Mouse (Mus musculus): ENCODE measurements around the gene Phf24. TPM values are rescaled to one million over a fixed set of nuclear protein-coding genes. Genes with fewer than 3 reads are reported as not detected.

Gene Phf24
- polyA plus RNA-seq, 1 experiment from 2014 or later = 0.31 TPM

- TF ChIP-seq EP300 (IDR thresholded peaks at IDR 0.05) (no peak), CTCF (IDR thresholded peaks at IDR 0.05) (no peak)
- Histone ChIP-seq H3K27me3 (replicated peaks; ENCODE audit: insufficient read depth, low read length) (no peaks in the 10 kb centered on the region), H3K4me3 (ENCODE audit: low read depth, low read length) (no peak overlapping the region), H3K4me1 (ENCODE audit: insufficient read depth, low read depth, low read length) (no peaks in the 10 kb centered on the region), H3K9ac (replicated peaks; ENCODE audit: low read depth) (no peak overlapping the region), H3K9me3 (ENCODE audit: low read length) (no peaks in the 10 kb centered on the region), H3K4me2 (replicated peaks; ENCODE audit: low read depth, low read length) (no peak overlapping the region), H3K36me3 (ENCODE audit: insufficient read depth, low read length) (no peaks in the 10 kb centered on the region), H3K27ac (ENCODE audit: low read length) (no peak overlapping the region)
- WGBS = 84% methylated on average over 9 of the region's 9 CpGs
- ATAC-seq (no peak), DNase-seq (ENCODE audit: low spot score) (no peak)
Measured at GRCm38 (mm10) chr4:42928952-42929351, 12.5 kb downstream of the Phf24 start.

- no peak overlapping the region for H3K4me3 ChIP-seq (ENCODE audit: low read depth, low read length)
- H3K27me3 ChIP-seq (replicated peaks; ENCODE audit: insufficient read depth, low read length) = no peaks in the 10 kb centered on the region
- 49% methylated on average over 8 of the region's 8 CpGs for WGBS
- H3K4me2 ChIP-seq (replicated peaks; ENCODE audit: low read depth, low read length) = no peak overlapping the region
- H3K36me3 ChIP-seq (ENCODE audit: insufficient read depth, low read length) = no peaks in the 10 kb centered on the region
- no peaks in the 10 kb centered on the region for H3K4me1 ChIP-seq (ENCODE audit: insufficient read depth, low read depth, low read length)
- TF ChIP-seq CTCF (IDR thresholded peaks at IDR 0.05) (no peak), EP300 (IDR thresholded peaks at IDR 0.05) (no peak)
- no peak overlapping the region for H3K9ac ChIP-seq (replicated peaks; ENCODE audit: low read depth)
- DNase-seq (ENCODE audit: low spot score) = no peak
- H3K27ac ChIP-seq (ENCODE audit: low read length) = no peak overlapping the region
- no peak for ATAC-seq
- no peaks in the 10 kb centered on the region for H3K9me3 ChIP-seq (ENCODE audit: low read length)
Measured at GRCm38 (mm10) chr4:42932229-42932969, 15.9 kb downstream of the Phf24 start.

GRCm38 (mm10) chr4:42933630-42934029, 17.2 kb downstream of the Phf24 start:
- no peak overlapping the region for H3K4me3 ChIP-seq (ENCODE audit: low read depth, low read length)
- peak; percentile 61 for DNase-seq (ENCODE audit: low spot score)
- no peak overlapping the region for H3K9ac ChIP-seq (replicated peaks; ENCODE audit: low read depth)
- ATAC-seq = peak; percentile 62
- WGBS = 5% methylated on average over 22 of the region's 22 CpGs
- no peaks in the 10 kb centered on the region for H3K4me1 ChIP-seq (ENCODE audit: insufficient read depth, low read depth, low read length)
- peak overlapping the region; percentile 17; the same call in 1 of the 2 replicates for H3K4me2 ChIP-seq (replicated peaks; ENCODE audit: low read depth, low read length)
- TF ChIP-seq EP300 (IDR thresholded peaks at IDR 0.05) = no peak
- peak; percentile 49 for TF ChIP-seq CTCF (IDR thresholded peaks at IDR 0.05)
- no peaks in the 10 kb centered on the region for H3K9me3 ChIP-seq (ENCODE audit: low read length)
- H3K36me3 ChIP-seq (ENCODE audit: insufficient read depth, low read length) = no peaks in the 10 kb centered on the region
- no peak overlapping the region for H3K27ac ChIP-seq (ENCODE audit: low read length)
- H3K27me3 ChIP-seq (replicated peaks; ENCODE audit: insufficient read depth, low read length) = no peaks in the 10 kb centered on the region

- no peak overlapping the region for H3K4me2 ChIP-seq (replicated peaks; ENCODE audit: low read depth, low read length)
- H3K9me3 ChIP-seq (ENCODE audit: low read length) = no peaks in the 10 kb centered on the region
- H3K27me3 ChIP-seq (replicated peaks; ENCODE audit: insufficient read depth, low read length) = no peaks in the 10 kb centered on the region
- ATAC-seq = no peak
- H3K4me1 ChIP-seq (ENCODE audit: insufficient read depth, low read depth, low read length) = no peaks in the 10 kb centered on the region
- no peak overlapping the region for H3K27ac ChIP-seq (ENCODE audit: low read length)
- no peaks in the 10 kb centered on the region for H3K36me3 ChIP-seq (ENCODE audit: insufficient read depth, low read length)
- no peak overlapping the region for H3K4me3 ChIP-seq (ENCODE audit: low read depth, low read length)
- DNase-seq (ENCODE audit: low spot score) = no peak
- TF ChIP-seq EP300 (IDR thresholded peaks at IDR 0.05) (no peak), CTCF (IDR thresholded peaks at IDR 0.05) (no peak)
- 78% methylated on average over 7 of the region's 7 CpGs for WGBS
- no peak overlapping the region for H3K9ac ChIP-seq (replicated peaks; ENCODE audit: low read depth)
Measured at GRCm38 (mm10) chr4:42941396-42941795, 24.9 kb downstream of the Phf24 start.

- no peak overlapping the region for H3K27ac ChIP-seq (ENCODE audit: low read length)
- no peaks in the 10 kb centered on the region for H3K36me3 ChIP-seq (ENCODE audit: insufficient read depth, low read length)
- H3K9ac ChIP-seq (replicated peaks; ENCODE audit: low read depth) = no peak overlapping the region
- no peak overlapping the region for H3K4me2 ChIP-seq (replicated peaks; ENCODE audit: low read depth, low read length)
- 58% methylated on average over 5 of the region's 5 CpGs for WGBS
- no peaks in the 10 kb centered on the region for H3K9me3 ChIP-seq (ENCODE audit: low read length)
- ATAC-seq = no peak
- 0 out of 2 replicates have a peak, but pooled peaks cover 4% of the 10 kb centered on the region for H3K27me3 ChIP-seq (replicated peaks; ENCODE audit: insufficient read depth, low read length)
- no peak for DNase-seq (ENCODE audit: low spot score)
- no peaks in the 10 kb centered on the region for H3K4me1 ChIP-seq (ENCODE audit: insufficient read depth, low read depth, low read length)
- no peak overlapping the region for H3K4me3 ChIP-seq (ENCODE audit: low read depth, low read length)
- TF ChIP-seq EP300 (IDR thresholded peaks at IDR 0.05) (no peak), CTCF (IDR thresholded peaks at IDR 0.05) (no peak)
Measured at GRCm38 (mm10) chr4:42943341-42943740, 26.9 kb downstream of the Phf24 start.

GRCm38 (mm10) chr4:42944185-42944584, 27.7 kb downstream of the Phf24 start:
- DNase-seq (ENCODE audit: low spot score) (no peak), ATAC-seq (no peak)
- Histone ChIP-seq H3K4me2 (replicated peaks; ENCODE audit: low read depth, low read length) (no peak overlapping the region), H3K36me3 (ENCODE audit: insufficient read depth, low read length) (no peaks in the 10 kb centered on the region), H3K9ac (replicated peaks; ENCODE audit: low read depth) (no peak overlapping the region), H3K27ac (ENCODE audit: low read length) (no peak overlapping the region), H3K4me3 (ENCODE audit: low read depth, low read length) (no peak overlapping the region), H3K27me3 (replicated peaks; ENCODE audit: insufficient read depth, low read length) (0 out of 2 replicates have a peak, but pooled peaks cover 7% of the 10 kb centered on the region), H3K9me3 (ENCODE audit: low read length) (no peaks in the 10 kb centered on the region), H3K4me1 (ENCODE audit: insufficient read depth, low read depth, low read length) (no peaks in the 10 kb centered on the region)
- TF ChIP-seq EP300 (IDR thresholded peaks at IDR 0.05) = no peak
- TF ChIP-seq CTCF (IDR thresholded peaks at IDR 0.05) = no peak
- 86% methylated on average over 9 of the region's 9 CpGs for WGBS

Data from lung, postnatal 0 days (tissue).